Mouse (Mus musculus): ENCODE results near the gene Carnmt1. TPM values are rescaled to one million over a fixed set of nuclear protein-coding genes. Genes with fewer than 3 reads are reported as not detected.

The Carnmt1 gene
- 100 to 1,000 TPM in 1 of 2 experiments, 10 to 100 TPM in 1; 93.9 to 131 TPM for total RNA-seq (2021)
- long read RNA-seq, experiment 1, full-length matches to known transcripts = 152 of 211 reads
- long read RNA-seq, experiment 1, partial matches to known transcripts = 7 of 211 reads
- long read RNA-seq, experiment 1, other reads (novel, unspliced or antisense) = 52 of 211 reads
- long read RNA-seq, experiment 2, full-length matches to known transcripts = 175 of 234 reads
- long read RNA-seq, experiment 2, partial matches to known transcripts = 12 of 234 reads
- long read RNA-seq, experiment 2, other reads (novel, unspliced or antisense) = 47 of 234 reads

DNA sequence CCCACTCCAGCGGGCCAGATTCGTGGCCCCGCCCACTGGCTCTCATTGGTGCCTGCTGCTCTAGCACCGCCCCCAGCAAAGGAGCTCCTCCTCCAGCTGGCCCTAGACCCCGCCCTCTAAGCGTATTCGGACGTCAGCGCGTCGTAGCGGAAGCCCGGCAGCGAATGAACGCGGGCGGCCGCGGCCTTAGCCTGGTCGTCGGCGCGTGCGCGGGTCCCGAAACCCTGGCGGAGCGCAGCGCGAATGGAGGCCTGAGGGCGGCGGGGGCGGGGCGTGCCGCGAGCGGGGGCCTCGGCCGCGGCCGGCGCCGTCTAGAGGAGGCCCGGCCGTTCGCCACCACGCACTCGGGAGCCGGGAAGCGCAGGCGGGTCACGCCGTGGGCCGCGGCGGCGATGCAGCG lies at the start of gene Carnmt1:
TSS of gene Carnmt1 (plus strand) at position 157 of the 400 bp plus-strand sequence.
- DNase-seq = peak; percentile 99

DNA sequence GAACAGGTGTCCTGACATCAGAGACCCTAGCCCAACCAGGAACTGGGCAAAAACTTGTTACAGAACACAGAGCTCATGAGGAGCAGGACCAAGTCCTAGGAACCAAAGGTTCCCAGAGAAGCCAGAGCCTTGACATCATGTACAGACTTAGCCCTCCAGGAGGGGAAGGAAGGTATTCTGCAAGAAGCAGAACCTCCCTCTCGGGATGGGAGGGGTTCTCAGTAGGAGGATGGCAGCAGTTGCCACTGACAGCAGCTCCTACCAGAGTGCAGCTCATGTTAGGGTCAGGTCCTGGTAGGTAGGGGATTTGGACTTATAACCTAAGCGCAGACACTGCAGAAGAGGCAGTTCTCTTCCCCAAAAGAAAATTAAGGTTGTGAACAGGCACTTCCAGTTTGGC lies 46.7 kb upstream of the Carnmt1 start:
- DNase-seq = no peak

DNA sequence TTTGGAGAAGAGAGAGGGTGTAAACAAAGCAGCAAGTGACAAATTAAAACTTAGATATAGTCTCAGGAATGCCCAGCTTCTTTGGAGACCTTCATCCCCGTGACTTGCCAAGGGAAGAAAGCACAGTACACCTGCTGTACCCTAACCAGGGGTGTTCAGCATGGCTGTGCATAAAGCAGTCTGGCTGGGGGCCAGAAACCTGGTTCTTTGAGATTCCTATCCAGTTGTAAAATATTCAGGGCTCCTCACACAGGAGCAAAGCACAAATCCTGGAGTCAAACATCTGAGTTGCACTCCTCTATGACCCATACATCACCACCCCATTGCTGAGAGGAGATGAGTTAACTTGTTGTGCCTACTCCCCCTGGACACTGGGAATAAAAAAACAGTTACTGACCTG lies 41.0 kb upstream of the Carnmt1 start:
- no peak for DNase-seq

DNA sequence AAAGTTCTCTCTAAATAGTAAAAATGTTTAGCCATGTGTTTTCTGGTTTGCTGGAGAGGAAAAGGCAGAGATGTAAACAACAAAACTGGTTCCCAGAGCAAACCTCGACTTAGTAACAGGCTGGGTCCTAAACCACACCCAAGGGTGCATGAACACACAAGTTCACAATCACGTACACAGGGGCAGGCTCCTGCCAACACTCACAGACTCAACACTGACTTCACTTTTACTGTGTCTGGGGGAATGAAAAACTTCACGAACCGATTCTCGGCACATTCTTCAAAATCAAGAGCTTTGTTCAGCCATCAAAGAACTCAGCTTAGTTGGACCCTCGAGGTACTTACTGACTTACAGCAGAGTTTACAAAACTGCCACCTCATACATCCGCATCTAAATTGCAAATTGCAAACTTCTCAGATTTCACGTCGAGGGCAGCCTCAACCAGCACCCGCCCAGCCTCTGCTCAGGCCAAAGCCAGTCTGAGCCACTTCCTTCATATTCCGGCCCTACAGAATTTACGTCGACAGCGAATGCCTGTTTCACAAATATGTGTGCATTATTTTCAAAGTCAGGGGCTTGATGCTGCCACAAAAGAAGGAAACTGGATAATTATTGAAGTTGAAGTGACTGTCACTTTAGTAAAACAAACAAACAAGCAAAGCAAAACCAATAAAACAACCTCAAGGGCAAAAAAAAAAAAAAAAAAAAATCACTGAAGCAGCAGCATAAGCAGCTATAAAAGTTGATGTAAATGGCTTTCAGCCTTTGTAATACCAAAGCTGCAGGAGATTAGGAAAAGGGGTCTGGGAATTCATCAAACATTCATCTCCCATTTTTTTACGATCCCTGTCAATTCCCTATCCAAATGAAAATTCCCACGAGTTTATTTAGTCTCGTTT lies 40.1 kb upstream of the Carnmt1 start:
- DNase-seq = no peak

DNA sequence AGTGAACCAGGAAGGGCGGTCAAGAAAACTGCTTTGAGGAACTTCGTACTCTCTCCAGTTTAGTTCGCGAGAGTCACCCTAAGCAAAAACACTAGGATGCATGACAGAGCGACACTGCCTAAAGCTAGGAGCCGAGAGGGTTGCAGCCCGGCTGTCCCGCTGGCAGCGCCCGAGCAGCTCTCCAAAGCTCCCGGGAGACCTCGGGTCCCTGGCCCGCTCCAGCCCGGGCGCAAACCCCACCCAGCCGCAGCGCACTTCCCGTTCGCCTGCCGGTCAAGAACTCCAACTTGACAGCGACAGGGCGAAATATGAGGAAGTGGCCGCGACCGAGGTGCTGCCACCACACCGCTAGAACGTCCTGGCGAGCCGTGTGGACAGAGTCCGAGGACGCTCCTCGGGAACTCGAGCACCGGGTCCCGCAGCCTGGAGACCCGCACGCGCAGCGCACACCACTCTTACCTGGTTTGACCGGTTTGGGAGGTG lies 39.4 kb upstream of the Carnmt1 start:
- peak; percentile 77 for DNase-seq

DNA sequence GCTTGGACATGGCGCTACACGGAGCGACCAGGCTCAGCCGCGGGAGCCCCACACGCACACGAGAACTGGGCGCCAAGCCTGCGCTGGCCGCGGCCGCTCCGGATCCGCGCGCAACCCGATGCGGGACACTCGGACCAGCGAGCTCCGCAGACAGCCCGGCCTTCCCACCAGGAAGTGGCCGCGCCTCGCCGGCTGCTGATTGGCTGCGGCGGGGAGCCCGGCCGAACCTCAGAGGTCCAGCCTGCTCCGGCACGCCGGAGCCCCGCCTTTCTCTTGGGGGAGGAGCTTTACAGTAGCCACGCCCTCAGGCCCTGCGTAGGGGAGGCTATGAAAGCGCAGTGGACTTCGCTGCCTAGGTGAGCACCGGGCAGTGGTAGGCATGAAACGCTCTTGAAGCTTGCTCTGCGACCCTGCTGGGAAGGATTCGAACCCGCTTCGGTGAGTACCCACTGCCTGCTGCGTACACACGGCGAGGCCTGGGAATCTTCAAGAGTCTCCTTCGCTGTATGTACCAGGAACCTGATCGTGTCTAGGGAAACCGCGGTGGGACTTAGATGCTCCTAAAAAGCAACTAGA lies 38.8 kb upstream of the Carnmt1 start, which contains the start of the genes Ostf1 and Nmrk1:
TSS of gene Ostf1 (minus strand) at position 180 of the 576 bp plus-strand sequence.
TSS of gene Nmrk1 (plus strand) at position 307 of the 576 bp plus-strand sequence.
- peak; percentile 97 for DNase-seq

DNA sequence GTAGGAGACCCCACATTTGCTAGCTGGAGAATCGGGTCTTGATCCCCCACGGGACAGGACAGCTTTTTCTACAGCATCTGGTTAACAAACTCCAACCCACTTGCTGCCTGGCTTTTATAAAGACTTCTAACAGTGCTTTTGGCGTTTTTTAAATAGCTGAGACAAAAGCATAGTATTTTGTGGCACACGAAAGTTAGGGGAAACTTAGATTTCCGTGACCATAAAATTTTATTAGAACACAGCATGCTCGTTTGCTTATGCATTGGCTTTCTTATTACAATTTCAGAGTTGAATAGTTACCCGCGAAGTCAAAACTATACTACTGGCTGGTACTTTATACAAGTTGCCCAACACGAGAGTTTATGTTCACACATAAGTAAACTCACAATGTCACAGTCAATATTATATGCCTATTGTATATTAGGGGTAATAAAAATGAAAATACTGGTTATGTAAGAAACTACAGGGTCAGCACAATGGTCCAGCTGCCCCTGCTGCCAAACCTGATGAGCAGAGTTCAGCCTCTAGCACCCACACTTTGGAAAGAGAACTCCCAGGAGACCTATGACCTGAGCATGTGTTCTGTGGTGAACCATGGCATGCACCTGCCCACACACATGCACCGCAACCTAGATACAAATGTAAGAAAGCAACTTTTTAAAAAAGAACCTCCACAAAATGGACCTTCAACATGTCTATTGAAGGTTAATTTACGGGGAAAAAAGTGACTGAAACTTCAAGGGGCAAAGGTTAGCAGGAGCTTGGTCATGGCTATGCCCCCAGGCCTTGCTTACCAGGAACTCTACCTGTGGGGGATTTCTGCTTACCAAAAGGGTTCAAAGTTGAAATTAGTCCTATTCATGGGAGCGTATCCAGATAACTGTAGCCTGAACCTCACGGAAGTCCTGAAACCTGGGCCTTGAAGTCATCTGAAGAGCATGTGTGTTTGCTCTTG lies 38.1 kb upstream of the Carnmt1 start:
- DNase-seq = no peak

DNA sequence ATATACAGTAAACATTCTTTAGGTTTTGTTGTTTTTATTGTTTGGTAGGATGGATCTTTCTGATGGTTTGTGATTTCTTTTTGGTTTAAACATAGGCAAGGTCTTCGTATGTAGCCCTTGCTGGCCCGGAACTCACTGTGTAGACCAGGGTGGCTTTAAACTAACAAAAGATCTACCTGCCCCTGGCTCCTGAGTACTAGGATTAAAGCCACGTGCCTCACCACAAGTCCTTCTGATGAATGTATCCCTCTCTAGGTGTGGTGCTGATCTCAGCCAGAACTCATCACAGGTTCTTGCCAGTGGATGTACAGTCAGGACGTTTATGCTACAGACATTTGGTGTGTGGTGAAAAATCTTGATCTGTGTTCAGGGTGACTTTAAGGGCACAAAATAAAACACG lies 32.6 kb upstream of the Carnmt1 start:
- DNase-seq = no peak

DNA sequence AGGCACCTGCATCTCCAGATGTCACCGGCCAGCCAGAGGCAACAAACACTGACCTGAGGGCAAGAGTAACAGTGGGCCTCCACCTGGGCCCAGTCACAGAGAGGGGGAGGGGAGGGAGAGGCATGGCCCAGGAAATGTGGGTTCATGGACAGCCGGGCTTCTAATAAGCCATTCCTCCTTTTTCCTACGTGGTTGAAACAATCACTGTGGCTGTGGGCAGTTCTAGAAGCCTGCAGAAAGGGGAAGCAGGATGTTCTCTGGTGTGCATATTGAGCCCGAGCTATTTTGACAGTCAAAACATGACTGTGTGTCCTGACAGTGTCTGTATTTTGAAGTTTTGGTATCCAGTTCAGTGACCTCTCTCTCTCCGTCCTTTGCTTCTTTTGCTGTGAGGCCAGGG lies 31.6 kb upstream of the Carnmt1 start:
- no peak for DNase-seq

DNA sequence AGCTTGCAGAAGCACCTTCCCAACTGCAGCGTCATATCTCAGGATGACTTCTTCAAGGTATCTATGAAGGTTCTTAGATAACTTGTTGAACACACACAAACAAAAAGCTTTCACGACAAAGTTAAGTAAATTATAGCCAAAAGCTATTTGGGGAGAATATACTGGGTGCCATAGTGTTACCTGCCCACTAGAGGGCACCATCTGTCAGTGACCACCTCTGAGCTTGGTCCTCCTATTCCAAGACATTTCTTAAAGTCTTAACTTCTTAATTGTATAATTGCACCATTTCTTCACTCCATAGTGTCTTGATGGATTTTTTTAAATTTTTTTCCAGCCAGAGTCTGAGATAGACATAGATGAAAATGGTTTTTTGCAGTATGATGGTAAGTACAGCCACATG lies 31.0 kb upstream of the Carnmt1 start:
- no peak for DNase-seq

DNA sequence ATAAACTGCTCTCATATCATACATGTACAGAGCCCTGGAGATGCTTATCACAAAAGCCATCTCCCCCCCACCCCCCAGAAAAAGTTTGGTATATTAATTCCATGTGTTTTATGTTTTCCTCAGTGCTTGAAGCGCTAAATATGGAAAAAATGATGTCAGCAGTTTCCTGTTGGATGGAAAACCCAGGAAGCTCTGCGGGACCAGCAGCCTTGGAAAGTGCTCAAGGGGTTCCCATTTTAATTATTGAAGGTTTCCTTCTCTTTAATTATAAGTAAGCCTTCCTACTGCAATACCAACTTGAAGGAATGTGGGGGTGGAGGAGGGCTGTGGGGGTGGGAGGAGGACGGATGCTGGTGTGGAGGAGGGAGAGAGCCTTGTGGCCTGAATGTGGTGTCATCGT lies 29.6 kb upstream of the Carnmt1 start:
- no peak for DNase-seq

DNA sequence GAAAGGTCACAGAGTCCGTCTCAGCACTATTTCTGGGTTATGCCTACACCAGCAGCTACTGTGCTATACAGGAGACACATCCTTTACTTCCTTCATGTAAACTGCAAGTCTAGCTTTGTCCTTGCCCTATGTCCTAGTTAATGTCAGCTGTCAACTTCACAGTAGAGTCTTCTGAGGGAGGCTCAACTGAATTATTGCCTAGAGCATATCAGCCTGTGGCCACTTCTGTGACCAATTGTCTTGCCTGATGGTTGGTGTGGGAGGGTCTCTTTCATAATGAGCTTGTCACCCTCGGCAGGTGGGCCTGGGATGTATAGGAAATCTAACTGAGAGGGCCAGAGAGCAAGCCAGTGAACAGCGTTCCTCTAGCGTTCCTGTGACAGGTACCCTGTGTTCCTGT lies 27.2 kb upstream of the Carnmt1 start:
- no peak for DNase-seq

DNA sequence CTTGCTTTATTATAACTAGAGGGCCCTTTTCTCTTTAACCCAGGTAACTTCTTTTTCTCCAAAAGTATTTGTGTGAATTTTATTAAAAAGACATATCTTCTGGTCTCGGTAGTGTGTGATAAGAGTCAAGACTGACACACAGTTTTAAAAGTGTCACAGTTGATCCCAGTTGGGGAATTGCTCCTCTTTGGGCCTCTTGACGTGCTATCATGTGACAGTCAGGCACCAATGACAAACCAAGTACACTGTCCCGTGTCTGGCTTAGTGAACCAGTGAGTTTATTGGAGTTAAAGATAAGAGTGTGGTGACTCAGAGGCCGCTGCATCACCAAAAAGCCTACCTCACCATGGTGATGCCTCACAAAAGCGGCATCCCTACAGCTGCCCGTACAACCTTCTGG lies 26.5 kb upstream of the Carnmt1 start:
- DNase-seq = no peak

DNA sequence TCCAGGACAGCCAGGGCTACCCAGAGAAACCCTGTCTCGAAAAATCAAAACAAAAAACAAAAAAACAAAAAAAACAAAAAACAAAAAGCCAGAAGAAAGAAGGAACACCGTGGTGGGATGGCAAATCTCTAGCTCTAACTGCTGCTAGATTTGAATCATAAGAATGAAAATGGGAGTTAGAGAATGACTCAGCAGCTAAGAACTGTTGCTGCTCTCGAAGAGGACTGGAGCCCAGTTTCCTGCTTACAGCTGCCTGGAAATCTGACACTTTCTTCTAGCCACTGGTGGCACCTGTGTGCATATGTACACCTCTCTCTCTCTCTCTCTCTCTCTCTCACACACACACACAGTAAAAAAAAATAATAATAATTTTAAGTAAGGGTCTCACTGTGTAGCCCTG lies 24.2 kb upstream of the Carnmt1 start:
- DNase-seq = no peak

DNA sequence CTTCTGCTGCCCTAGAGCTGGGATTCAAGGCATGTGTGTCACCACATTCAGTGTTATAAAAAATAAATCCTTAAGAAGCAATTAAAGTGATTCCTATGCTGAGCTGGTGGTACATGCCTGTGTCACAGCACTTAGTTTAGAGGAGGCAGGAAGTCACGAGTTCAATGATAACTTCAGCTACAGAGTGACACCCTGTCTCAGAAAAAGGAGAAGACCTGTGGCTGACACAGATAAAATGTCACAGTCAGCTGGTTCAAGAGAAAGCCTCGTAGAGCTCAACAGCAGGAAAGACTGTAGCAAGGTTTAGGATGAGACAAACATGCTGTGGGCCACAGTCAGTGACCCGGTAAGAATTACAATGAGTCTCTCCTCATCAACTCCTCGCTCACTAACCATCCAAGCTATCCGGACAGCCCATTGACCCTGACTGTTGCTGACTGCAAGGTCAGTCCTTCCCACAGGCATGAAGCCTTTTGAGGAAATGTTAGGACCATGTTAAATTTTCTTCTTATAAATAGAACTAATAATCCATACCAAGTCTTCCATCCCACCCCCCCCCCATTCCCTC lies 23.6 kb upstream of the Carnmt1 start:
- no peak for DNase-seq

DNA sequence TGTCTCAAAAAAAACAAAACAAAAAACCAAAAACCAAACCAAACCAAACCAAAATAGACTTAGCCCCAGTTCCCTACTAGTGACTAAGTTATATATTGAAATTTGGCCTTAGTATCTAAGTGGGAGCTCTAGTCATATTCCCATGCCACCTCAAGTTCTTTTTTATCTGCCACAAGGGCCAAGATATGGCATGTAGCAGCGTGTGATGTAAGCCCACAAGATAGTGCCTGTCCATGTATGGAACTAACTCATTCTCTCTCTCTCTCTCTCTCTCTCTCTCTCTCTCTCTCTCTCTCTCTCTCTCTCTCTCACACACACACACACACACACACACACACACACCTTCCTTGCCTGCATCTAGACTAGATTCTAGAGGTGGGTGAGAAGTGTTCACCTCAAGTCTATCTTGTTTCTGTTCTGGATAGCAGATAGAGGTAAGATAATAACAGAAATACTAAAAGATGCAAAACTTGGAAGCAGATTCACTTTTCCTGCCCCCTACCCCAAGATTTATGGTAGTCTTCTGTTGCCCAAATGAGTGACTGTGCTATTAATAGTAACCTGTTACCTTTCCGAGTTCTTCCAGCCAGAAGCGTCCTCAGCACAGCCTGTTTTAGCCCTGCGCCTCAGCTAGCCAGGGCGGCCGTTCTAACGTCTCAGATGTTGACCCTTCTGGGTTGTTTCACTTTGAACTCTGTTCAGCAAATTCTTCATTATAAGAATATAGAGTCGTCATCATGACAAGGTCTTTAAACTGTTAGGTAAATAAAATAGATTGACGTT lies 22.6 kb upstream of the Carnmt1 start:
- peak; percentile 54 for DNase-seq

DNA sequence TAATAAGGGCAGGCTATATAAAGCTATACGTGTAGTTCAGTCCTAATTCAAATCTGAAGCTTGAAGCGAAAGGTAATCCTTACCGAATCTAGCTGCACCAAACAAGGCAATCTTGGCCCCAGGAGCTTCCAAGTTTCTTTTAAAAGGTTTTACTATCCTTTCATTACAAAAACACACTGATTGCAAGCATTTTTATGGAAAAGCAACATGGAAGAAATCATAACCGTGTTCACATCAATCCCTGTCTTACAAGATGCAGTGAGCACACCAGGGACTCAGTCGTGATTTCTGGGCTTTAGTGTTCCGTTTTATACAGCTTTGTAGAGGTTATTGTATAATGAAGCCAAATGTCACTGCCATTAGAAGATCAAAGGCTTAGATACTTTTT lies 22.0 kb upstream of the Carnmt1 start:
- DNase-seq = no peak

DNA sequence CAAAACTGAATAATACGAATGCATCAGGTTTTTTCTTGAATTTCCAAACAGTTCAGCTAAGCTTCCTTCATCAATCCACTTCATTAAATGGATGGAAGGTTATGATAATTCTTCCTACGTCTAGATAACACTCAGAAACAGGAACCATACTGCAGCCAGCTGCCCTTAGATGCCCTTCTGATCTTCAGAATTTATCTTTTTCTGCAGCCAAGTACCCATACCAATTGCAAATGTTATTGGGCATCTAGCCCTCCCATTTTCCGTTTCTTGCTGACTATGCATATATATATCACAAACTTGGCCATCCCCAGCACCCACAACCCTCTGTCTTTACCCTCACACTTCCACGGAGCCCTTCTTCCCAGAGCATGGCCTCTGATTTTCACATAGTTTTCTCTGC lies 20.6 kb upstream of the Carnmt1 start:
- DNase-seq = no peak

DNA sequence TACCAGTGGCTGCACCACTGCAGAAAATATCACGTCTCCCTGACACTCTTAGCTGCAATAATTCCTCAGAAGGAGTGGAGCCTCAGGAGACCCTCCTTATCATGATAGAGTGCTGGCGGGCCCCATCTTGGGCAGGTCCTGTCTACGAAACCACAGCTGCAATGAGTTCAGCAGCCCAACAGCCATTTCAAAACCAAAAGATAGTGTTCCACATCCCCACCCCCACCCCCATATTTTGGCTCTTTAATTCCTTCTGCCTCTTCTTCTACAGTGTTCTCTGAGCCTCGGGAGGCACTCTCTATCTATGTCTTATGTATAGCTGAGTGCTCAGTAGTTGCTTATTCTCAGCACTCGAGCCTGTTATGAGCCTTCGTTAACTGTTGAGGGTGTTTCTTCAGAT lies 20.1 kb upstream of the Carnmt1 start:
- DNase-seq = no peak

DNA sequence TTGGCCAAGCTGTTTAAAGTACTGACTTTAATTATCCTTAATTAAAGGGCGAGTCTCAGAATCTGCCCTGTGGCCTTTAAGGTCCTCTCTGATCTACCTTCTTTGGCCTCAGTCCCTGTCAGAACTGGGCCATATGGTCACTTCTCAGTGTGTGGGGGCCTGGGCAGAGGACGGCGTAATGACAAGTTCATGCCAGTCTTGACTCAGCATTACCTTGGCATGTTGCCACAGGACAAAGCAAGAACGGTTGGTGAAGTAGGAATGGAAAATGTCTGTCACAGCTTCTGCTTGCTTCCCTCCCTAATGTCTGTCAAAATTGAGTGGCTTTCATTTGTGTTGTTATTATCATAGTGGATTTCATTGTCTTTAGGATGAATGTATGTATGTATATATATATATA lies 18.0 kb upstream of the Carnmt1 start:
- DNase-seq = no peak

DNA sequence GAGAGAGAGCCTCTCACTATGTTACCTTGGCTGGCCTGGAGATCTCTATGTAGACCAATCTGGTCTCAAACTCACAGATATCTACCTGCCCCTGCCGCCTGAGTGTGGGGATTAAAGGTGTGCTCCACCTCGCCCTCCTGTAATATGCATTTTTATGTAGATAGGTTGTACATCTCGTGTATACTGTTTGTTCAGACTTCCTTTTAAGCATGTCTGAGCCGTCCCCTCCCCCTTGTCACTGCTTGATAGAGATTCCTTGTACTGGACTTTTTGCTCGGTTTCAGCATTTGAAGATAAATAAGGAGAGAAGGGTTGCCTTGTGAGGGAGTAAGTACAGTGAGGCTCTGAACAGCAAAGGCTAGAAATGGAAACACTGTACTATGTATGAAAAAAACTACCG lies 17.5 kb upstream of the Carnmt1 start:
- no peak for DNase-seq

Data from gastrocnemius, postnatal 25 days (tissue).